Mouse (Mus musculus): ENCODE measurements around the gene Klk4.
A peak's percentile ranks its signal among the peaks of the same experiment; 100 is the strongest.

Klk4 gene

DNA sequence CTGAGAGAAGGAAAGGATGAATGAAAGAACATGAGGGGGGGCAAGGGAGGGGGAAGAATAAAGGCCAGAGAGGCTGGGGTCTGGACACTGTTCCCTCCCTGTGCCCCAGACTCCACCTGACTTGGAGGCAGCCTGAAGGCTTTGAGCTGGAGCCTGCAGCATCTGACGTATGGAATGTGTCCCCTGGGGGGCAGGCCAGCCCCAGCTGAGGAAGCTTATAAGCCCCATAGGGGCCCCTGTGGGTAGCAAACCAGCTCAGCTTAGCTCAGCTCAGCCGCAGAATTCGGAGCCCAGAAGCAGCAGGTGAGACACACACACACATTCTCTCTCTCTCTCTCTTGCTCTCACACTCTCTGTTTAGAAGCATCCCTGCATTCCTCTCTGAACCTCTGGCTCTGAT, at the start of gene Klk4:
Klk4 (plus strand) TSS at position 249 of the 400 bp plus-strand sequence.
- no peak for DNase-seq (ENCODE audit: low spot score)

DNA sequence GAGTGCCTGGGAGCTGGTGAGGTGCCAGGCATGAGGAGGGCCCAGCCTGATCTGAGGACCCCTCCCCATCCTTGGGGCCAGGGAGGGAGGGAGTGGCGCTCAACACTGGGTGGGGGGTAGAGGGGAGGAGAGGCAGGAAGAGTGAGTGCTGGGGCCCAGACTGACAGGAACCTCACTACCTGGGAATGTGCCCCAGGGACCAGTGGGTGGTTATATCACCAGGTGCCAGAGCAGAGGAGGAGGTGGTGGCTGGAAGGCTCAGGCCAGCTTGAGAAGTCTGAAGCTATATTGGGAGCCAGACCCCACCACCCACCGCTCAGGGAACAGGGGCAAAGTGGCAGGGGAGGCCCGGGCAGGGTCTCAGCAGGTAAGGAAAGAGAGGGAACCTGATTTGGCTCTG, 39.3 kb upstream of the Klk4 start, which contains the start of gene Klk5:
Klk5 (plus strand) TSS at position 271 of the 400 bp plus-strand sequence.
- DNase-seq (ENCODE audit: low spot score), result no peak

DNA sequence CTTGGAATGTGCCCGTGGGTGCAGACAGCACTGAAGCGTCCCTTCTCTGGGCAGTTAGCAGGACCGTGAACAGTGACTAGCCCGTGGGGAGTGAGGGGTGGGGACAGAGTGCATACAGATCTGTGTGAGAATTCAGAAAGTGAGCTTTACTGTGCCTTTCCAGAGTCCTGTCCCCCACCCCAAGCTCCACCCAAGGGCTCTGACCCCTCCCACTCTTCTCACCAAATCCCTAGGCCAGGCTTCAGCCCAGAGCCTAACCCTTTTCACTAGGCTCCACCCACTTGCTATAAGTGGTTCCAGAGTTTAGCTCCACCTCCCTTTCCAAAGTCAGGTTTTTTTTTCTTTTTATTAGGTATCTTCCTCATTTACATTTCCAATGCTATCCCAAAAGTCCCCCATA, 37.2 kb upstream of the Klk4 start:
- DNase-seq (ENCODE audit: low spot score), result no peak

DNA sequence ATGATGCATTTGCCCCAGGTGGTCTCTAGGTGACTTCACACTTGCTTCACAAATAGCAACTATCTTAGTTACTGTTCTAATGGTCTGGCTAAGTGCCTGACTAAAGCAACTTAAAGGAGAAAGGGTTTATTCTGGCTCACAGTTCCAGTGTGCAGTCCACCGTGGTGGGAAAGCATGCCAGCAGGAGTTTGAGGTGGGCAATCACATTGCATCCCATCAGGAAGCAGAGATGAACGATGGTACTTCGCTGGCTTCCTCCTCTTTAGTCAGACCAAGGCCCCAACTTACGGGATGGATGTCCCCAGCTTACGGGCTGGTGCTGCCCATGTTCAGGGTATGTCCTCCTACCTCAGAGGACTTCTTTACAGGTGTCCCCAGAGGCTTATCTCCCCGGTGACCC, 29.3 kb upstream of the Klk4 start:
- no peak for DNase-seq (ENCODE audit: low spot score)

DNA sequence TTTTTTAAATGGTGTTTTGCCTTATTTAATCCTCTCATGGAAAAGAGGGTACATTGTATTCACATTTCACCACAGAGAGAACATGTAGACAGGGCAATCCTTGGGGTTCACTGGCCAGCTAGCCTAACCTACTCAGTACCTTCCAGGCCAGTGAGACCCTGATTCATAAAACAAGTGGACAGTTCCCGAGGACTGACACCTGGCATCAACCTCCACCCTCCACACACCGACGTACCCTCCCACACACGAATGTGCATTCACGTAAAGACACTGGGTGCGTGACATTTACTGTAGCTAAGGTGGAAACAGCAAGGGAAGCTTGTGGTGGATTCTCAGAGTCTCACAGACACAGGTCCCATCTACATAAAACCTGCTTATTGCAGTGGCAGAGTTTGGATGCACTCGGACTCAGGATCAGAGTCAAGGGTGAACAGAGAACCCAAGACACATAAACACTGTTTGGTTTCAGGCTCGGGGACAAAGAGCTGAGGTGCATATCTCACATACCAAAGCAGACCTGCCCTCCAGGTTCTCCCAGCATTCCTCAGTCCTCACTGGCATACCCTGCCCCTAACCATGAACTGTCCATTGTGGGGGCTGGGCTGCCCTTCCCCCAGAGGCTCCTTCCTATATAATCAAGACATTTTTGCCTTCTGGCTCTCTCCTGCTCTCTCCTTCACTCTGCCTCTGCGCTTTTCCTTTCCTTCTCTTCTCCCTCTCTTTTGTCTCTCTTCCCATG, 26.1 kb upstream of the Klk4 start:
- no peak for DNase-seq (ENCODE audit: low spot score)

DNA sequence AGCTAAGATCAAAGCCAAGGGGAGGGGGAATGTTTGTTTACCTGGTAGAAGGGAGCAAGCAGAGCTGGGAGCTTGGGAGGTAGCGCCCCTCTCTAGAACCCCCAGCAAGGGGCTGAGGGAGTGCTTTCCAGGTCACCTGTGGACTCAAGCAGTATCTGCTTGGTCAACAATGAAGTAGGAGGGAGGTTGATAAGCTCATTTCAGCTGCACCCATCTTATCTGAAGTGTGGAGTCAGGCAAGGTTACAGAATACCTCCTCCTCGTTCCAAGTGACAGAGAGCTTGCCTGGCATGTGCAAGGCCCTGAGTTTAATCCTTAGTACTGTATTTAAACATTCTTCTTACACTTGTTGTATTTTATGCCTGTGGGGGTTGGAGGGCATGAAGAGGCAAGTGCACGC, 25.3 kb upstream of the Klk4 start:
- DNase-seq (ENCODE audit: low spot score), result no peak

DNA sequence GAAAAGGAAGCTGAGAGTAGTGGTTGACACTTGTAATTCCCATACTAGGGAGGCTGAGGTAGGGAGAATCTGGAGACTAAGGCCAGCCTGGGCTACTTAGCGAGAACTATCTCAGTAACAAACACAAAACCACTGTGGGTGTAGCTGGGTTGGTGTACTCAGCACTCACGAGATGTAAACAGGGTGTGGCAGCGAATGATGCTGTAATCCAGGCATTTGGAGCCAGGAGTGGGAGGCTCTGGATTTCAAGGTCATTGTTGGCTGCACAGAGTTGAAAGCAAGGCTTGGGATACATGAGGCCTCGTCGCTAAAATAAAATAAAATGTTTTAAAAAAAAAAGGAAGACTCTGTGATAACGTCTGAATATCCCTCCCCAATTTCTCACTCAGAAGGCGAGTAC, 24.7 kb upstream of the Klk4 start:
- no peak for DNase-seq (ENCODE audit: low spot score)

DNA sequence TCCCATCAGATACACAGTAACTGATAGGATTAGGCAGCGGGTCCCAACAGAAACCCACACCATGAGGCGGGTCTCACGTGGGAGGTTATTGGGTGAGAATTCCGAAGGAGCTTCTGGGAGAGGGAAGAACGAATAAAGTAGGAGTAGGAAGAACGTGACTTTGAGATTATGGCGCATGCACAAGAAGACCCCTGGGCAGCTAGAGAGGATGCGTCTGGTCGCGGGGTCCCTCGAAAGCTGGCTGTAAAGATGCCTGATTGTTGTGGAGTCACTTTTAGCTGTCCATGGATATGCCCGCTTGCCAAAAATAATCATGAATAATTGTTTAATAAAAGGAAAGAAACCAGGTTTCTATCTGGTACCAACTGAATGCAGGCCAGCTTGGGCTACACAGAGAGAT, 23.5 kb upstream of the Klk4 start:
- DNase-seq (ENCODE audit: low spot score), result no peak

DNA sequence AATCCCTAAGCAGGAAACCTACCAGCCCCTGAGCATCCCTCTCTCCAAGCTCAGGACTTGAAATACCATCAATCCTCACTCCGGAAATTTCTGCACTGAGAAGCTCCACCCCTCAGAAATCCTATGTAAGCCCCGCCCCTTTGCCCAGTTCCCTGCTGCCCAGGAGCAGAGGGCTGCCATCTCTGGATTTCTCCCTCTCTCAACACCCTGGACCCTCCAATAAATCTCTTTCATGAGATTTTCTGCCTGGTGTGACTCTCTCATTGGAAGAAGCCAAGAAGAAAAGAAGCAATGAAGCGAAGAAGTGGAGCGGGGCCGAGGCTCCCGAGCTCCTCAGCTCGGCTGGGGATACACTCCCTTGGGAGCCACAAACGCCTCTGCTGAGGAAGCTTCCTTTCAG, 20.5 kb upstream of the Klk4 start:
- DNase-seq (ENCODE audit: low spot score), result no peak

DNA sequence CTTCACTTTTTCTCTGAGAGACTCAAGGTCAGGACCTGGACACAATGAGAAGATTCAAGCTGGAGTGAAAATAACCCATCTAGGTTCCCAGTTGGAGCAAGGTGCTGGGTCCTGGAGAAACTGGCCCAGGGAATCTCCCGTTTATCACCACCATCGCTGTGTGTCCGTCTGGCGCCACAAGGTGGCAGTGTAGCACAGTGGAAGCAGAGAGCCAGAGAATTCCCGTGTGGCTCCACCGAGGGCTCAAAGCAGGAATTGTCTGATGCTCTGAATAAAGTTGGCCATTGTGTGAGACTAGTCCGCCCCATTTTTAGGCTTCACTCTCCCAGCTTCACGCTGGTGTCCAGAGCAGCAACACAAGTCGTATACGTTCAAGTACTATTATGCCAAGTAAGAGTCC, 7.7 kb upstream of the Klk4 start:
- peak; percentile 22 for DNase-seq (ENCODE audit: low spot score)

DNA sequence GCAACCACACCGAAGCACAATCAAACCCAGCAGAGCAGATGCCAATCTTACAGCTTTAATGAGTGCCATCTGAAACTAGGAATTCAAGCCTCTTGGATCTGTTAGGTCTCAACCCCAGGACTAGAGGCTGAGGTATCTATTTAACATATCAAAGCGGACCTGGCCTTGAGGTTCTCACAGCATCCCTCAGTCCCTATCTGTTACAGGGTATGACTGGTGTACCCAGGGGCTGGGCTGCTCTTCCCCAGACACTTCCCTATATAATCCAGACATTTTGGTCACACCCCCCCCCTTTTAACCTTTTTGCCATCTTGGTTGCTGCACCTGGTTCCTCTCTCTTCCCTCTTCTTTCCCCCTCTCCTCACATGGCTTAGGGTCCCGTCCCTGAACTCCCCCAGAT, 7.3 kb upstream of the Klk4 start:
- DNase-seq (ENCODE audit: low spot score), result no peak

DNA sequence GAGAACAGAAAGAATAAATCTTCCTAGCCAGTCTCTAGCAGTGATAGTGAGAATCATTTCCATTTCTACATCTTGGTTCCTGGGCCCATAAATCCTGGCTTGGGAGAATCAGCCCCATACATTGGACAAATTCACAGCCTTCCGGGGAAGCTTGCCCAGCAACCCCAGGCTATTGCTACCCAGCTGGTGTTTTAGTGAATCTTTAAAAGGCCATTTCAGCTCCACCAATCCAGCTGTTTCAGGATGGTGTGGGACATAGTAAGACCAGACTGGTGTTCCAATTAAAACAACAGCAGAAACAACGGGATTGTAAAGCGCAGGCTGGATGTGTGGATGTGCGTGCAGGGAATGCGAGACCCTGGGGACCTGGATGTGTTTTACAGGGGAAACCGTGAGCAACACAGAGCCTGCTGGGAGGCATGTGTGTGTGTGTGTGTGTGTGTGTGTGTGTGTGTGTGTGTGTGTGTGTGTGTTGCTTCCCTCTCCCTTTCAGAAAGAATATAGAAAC, 6.0 kb upstream of the Klk4 start:
- no peak for DNase-seq (ENCODE audit: low spot score)

DNA sequence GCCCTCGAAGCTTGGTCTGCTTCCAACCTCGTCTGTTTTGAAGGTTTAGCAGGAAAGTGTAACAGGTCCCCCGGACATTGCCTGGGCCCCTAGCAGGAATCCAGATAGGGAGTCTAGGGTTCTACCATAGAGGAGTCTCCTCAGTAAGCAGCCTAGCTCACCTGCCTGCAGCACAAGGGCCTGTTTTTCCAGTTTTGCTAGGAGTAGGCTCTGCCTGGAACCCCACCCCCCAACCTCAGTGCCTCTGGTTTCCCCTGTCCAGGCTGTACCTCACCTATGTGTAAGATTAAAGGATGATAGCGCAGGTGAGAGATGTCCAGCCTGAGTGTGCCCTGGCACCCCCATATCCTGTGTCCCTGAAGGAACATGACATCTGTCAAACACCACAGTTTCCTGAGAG, 4.5 kb upstream of the Klk4 start:
- no peak for DNase-seq (ENCODE audit: low spot score)

DNA sequence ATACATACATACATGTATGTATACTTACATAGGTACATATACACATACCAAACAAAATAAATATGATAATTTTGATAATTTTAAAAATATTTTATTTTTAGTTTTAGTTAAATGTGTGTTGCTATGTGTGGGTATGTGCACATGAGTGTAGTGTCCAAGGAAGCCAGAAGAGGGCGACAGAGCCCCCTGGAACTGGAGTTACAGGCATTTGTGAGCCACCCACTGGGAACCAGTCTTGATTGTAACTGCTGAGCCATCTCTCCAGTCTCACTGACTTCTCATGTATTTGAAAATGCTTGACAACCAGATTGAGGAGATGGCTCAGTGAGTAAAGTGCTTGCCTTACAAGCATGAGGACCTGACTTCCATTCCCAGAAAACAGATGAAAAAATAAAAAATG, 2.7 kb upstream of the Klk4 start:
- no peak for DNase-seq (ENCODE audit: low spot score)

DNA sequence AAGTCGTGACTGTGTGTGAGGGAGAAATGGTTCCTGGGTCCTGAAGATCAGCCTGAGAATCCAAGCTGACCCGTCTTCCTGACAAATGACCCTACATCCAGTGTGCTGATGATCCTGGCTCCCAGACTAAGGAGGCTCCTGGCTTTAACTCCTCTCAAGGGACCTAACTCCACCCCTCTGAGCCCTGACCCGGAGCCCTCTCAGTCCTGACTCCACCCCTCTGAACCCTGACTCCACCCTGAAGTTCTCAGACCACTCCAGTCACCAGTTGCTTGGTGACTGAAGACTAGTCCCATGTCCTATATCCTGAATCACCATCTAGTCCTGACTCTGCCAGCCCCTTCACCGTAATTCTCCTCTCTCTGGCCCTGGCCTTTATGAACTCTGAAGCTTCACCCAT, 1.4 kb downstream of the Klk4 start:
- no peak for DNase-seq (ENCODE audit: low spot score)

DNA sequence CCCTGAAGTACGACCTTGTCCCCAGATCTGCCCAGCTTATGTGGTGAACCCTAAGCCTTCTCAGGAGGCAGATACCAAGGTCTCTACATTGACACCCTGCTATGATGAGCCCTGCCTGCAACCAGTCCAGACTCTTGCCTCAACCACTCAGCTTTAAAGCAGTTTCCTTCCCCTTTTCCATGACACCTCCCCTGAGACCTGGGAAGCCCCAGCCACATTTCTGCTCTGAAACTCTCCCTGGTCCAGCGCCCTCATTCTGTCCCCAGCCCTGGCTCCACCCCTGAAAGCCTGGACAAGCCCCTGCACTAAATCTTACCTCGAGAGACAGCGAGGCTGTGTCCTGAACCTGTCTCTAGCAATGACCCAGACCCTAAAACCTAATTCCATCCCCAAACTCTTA, 1.9 kb downstream of the Klk4 start:
- DNase-seq (ENCODE audit: low spot score), result no peak

DNA sequence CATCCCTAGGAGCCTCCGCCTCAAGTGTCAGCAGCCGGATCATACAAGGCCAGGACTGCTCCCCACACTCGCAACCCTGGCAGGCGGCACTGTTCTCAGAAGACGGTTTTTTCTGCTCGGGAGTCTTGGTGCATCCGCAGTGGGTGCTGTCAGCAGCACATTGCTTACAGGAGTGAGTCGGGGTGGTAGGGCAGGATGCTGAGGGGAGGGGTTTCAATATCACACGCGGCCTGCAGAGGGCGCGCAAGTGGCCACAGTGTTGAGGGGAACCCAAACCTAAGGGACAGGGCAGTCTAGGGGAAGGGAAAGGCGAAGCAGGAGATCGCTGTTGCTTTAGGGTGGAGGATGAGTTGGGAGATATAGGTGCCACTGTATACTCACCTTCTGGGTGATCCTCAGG, 2.6 kb downstream of the Klk4 start:
- no peak for DNase-seq (ENCODE audit: low spot score)

DNA sequence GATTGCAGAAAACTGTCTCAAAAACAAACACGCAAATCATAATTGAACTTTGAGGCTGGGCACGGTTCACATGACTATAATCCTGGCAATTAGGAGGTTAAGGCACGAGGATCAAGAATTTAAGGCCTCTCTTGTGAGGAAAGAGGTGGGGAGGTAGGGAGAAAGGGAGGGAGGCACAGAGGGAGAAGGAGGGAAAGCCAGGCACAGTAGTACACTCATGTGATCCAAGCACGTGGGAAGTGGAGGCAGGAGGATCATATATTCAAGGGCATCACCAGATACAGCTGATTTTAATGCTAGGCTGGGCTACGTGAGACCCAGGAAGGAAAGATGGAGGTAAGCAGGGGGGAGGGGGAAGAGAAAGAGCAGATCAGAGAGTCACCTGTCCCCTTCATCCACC, 10.4 kb downstream of the Klk4 start:
- DNase-seq (ENCODE audit: low spot score), result no peak

DNA sequence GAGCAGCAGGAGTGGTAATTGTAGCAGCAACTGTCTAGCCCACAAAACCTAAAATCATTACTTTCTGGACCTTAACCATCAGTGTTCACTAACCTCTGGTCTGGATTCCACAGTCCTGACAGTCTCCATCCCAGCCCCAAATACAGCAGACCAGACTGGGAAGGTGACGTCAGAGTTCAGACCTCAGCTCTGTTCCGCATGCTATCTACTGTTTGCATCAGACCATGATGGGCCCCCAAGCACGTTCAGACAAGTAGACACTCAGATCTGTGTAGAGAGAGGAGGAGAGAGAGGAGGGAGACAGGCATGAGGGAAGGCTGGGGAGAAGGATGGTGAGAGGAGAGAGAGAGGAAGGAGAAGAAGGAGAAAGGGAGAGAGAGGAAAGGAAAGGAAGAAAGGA, 10.8 kb downstream of the Klk4 start:
- no peak for DNase-seq (ENCODE audit: low spot score)

DNA sequence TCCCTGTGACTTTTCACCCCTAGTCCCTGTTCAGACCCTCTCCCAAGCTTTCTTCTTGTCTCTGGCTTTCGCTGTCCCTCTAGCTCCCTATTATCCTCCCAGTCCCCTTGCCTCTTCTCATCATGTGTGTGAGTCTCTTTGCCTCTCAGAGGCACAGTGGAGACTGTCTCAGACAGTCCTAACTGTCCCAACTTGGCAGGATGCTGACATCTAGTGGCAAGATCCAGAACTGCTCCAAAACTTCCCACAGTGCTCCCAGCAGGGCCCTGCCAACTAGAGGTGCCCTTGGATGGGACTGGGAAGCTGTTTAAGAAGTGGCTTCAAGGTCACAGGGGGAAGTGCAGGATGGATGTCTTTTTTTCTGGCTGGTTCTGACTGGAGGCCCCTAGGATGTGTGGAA, 13.9 kb downstream of the Klk4 start:
- DNase-seq (ENCODE audit: low spot score), result peak; percentile 38

DNA sequence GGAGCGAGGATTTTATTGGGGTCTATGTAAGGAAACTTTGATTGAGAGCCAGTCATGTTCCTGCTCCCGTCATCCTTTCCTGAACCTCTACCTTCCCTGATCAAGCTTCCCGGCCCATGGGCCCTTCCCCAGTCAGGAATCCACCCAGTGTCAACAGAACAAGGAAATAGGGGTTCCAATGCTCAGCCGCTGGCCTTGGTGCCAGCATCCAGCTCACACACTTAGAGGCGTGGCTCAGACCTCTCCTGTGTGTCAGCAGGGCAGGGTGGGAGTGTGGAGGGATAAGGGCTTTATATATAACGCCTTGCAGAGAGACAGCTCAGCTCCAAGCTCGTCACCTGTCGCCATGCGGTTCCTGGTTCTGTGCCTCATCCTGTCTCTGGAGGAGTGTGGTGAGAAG, 33.9 kb downstream of the Klk4 start:
- DNase-seq (ENCODE audit: low spot score), result no peak

DNA sequence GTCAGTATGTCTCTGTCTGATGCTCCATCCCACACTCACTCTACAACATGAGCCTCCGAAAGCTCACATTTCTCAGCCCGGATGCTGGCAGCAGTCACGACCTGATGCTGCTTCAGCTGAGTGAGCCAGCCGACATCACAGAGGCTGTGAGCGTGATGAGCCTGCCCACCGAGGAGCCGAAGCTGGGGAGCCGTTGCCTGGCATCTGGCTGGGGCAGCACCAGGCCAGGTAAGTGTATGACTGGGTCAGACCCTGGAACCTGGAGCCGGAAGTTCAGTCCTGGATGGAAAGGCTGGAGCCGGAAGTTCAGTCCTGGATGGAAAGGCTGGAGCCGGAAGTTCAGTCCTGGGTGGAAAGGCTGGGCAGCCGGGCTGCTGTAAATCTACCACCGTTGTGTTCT, 37.5 kb downstream of the Klk4 start:
- DNase-seq (ENCODE audit: low spot score), result no peak

DNA sequence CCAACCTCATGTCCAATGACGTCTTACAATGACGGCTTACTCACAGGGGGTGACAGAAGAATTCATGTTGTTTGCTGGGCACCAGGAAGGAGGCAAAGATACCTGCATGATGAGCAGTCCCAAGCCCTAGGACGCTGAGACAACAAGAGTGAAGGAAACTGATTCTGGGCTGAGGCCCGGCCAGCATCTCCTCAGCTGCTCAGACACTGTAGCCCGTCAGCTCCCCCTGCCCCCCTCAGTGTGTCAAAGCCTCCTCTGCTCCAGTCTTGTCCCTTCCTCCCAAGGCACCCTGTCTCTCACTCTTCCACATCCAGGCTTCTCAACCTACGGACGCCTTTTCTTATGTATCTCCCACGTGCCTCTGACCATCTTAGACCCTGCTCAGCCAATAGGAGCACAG, 37.9 kb downstream of the Klk4 start:
- no peak for DNase-seq (ENCODE audit: low spot score)
